Mouse (Mus musculus): Measurements from ENCODE around the gene Gmds. TPM values are rescaled to one million over a fixed set of nuclear protein-coding genes. Genes with fewer than 3 reads are reported as not detected.

Gmds gene
- polyA plus RNA-seq, 1 experiment from 2014 or later, result 35.6 TPM

GRCm38 (mm10) chr13:31802447-31802846 is 536.1 kb downstream of the Gmds start:
- H3K9ac ChIP-seq (replicated peaks; ENCODE audit: low read length), result no peak overlapping the region
- no peaks in the 10 kb centered on the region for H3K36me3 ChIP-seq (replicated peaks; ENCODE audit: control insufficient read depth, insufficient read depth, low read depth, low read length)
- no peak overlapping the region for H3K4me3 ChIP-seq (ENCODE audit: low read depth, low read length)
- H3K9me3 ChIP-seq (replicated peaks; ENCODE audit: control insufficient read depth, low read length), result no peaks in the 10 kb centered on the region
- WGBS, result 5% methylated on average over 5 of the region's 5 CpGs
- H3K27ac ChIP-seq (replicated peaks; ENCODE audit: low read depth, low read length), result no peak overlapping the region
- no peak for ATAC-seq (replicated peaks; ENCODE audit: insufficient number of reproducible peaks, low FRiP score, low TSS enrichment, low read depth)
- no peak overlapping the region; the same call in 1 of the 2 replicates for H3K4me2 ChIP-seq (ENCODE audit: low read depth, low read length)
- peaks cover 33% of the 10 kb centered on the region for H3K27me3 ChIP-seq (ENCODE audit: control insufficient read depth, insufficient read depth, low read length)
- H3K4me1 ChIP-seq (ENCODE audit: control insufficient read depth, insufficient read depth, low read length), result peaks cover 14% of the 10 kb centered on the region
- no peak for DNase-seq (ENCODE audit: low spot score)

- peaks cover 33% of the 10 kb centered on the region for H3K27me3 ChIP-seq (ENCODE audit: control insufficient read depth, insufficient read depth, low read length)
- no peaks in the 10 kb centered on the region for H3K9me3 ChIP-seq (replicated peaks; ENCODE audit: control insufficient read depth, low read length)
- no peak overlapping the region for H3K27ac ChIP-seq (replicated peaks; ENCODE audit: low read depth, low read length)
- DNase-seq (ENCODE audit: low spot score) (no peak), ATAC-seq (replicated peaks; ENCODE audit: insufficient number of reproducible peaks, low FRiP score, low TSS enrichment, low read depth) (no peak)
- H3K9ac ChIP-seq (replicated peaks; ENCODE audit: low read length), result peak overlapping the region; percentile 46
- peaks cover 14% of the 10 kb centered on the region for H3K4me1 ChIP-seq (ENCODE audit: control insufficient read depth, insufficient read depth, low read length)
- WGBS, result 4% methylated on average over 25 of the region's 25 CpGs
- peak overlapping the region; percentile 67 for H3K4me2 ChIP-seq (ENCODE audit: low read depth, low read length)
- no peaks in the 10 kb centered on the region for H3K36me3 ChIP-seq (replicated peaks; ENCODE audit: control insufficient read depth, insufficient read depth, low read depth, low read length)
- H3K4me3 ChIP-seq (ENCODE audit: low read depth, low read length), result peak overlapping the region; percentile 26
Measured at GRCm38 (mm10) chr13:31801703-31802305, 536.7 kb downstream of the Gmds start.

GRCm38 (mm10) chr13:31800581-31801576 is 537.7 kb downstream of the Gmds start:
- Histone ChIP-seq H3K4me2 (ENCODE audit: low read depth, low read length) (peak overlapping the region; percentile 67), H3K27me3 (ENCODE audit: control insufficient read depth, insufficient read depth, low read length) (peaks cover 27% of the 10 kb centered on the region), H3K4me1 (ENCODE audit: control insufficient read depth, insufficient read depth, low read length) (peaks cover 14% of the 10 kb centered on the region), H3K36me3 (replicated peaks; ENCODE audit: control insufficient read depth, insufficient read depth, low read depth, low read length) (no peaks in the 10 kb centered on the region), H3K9ac (replicated peaks; ENCODE audit: low read length) (peak overlapping the region; percentile 46), H3K9me3 (replicated peaks; ENCODE audit: control insufficient read depth, low read length) (no peaks in the 10 kb centered on the region), H3K4me3 (ENCODE audit: low read depth, low read length) (peak overlapping the region; percentile 26), H3K27ac (replicated peaks; ENCODE audit: low read depth, low read length) (no peak overlapping the region)
- ATAC-seq (replicated peaks; ENCODE audit: insufficient number of reproducible peaks, low FRiP score, low TSS enrichment, low read depth) (peak; percentile 82), DNase-seq (ENCODE audit: low spot score) (peak; percentile 90)
- 2% methylated on average over 43 of the region's 43 CpGs for WGBS

- Histone ChIP-seq H3K9ac (replicated peaks; ENCODE audit: low read length) (no peak overlapping the region), H3K9me3 (replicated peaks; ENCODE audit: control insufficient read depth, low read length) (no peaks in the 10 kb centered on the region), H3K4me1 (ENCODE audit: control insufficient read depth, insufficient read depth, low read length) (peaks cover 8% of the 10 kb centered on the region), H3K4me3 (ENCODE audit: low read depth, low read length) (no peak overlapping the region), H3K36me3 (replicated peaks; ENCODE audit: control insufficient read depth, insufficient read depth, low read depth, low read length) (no peaks in the 10 kb centered on the region), H3K27ac (replicated peaks; ENCODE audit: low read depth, low read length) (no peak overlapping the region), H3K4me2 (ENCODE audit: low read depth, low read length) (no peak overlapping the region), H3K27me3 (ENCODE audit: control insufficient read depth, insufficient read depth, low read length) (peaks cover 21% of the 10 kb centered on the region)
- ATAC-seq (replicated peaks; ENCODE audit: insufficient number of reproducible peaks, low FRiP score, low TSS enrichment, low read depth) (0 out of 2 replicates have a peak, but pooled peaks have one; percentile 7), DNase-seq (ENCODE audit: low spot score) (no peak)
- 26% methylated on average over 9 of the region's 9 CpGs for WGBS
Measured at GRCm38 (mm10) chr13:31798075-31798474, 540.5 kb downstream of the Gmds start.

GRCm38 (mm10) chr13:31797346-31797745 is 541.2 kb downstream of the Gmds start:
- Histone ChIP-seq H3K4me2 (ENCODE audit: low read depth, low read length) (no peak overlapping the region), H3K9me3 (replicated peaks; ENCODE audit: control insufficient read depth, low read length) (no peaks in the 10 kb centered on the region), H3K27me3 (ENCODE audit: control insufficient read depth, insufficient read depth, low read length) (peaks cover 19% of the 10 kb centered on the region), H3K27ac (replicated peaks; ENCODE audit: low read depth, low read length) (no peak overlapping the region), H3K4me3 (ENCODE audit: low read depth, low read length) (no peak overlapping the region), H3K36me3 (replicated peaks; ENCODE audit: control insufficient read depth, insufficient read depth, low read depth, low read length) (no peaks in the 10 kb centered on the region), H3K4me1 (ENCODE audit: control insufficient read depth, insufficient read depth, low read length) (peaks cover 8% of the 10 kb centered on the region), H3K9ac (replicated peaks; ENCODE audit: low read length) (no peak overlapping the region)
- DNase-seq (ENCODE audit: low spot score) (no peak), ATAC-seq (replicated peaks; ENCODE audit: insufficient number of reproducible peaks, low FRiP score, low TSS enrichment, low read depth) (no peak)
- WGBS, result 60% methylated on average over 10 of the region's 10 CpGs

GRCm38 (mm10) chr13:31793163-31793562 is 545.4 kb downstream of the Gmds start:
- no peak overlapping the region for H3K9ac ChIP-seq (replicated peaks; ENCODE audit: low read length)
- H3K4me2 ChIP-seq (ENCODE audit: low read depth, low read length), result peak overlapping the region; percentile 19; the same call in 1 of the 2 replicates
- no peaks in the 10 kb centered on the region for H3K36me3 ChIP-seq (replicated peaks; ENCODE audit: control insufficient read depth, insufficient read depth, low read depth, low read length)
- no peak overlapping the region for H3K4me3 ChIP-seq (ENCODE audit: low read depth, low read length)
- ATAC-seq (replicated peaks; ENCODE audit: insufficient number of reproducible peaks, low FRiP score, low TSS enrichment, low read depth), result peak; percentile 54; the same call in 1 of the 2 replicates
- H3K9me3 ChIP-seq (replicated peaks; ENCODE audit: control insufficient read depth, low read length), result no peaks in the 10 kb centered on the region
- WGBS, result 24% methylated on average over 5 of the region's 5 CpGs
- no peak for DNase-seq (ENCODE audit: low spot score)
- no peaks in the 10 kb centered on the region for H3K27me3 ChIP-seq (ENCODE audit: control insufficient read depth, insufficient read depth, low read length)
- H3K27ac ChIP-seq (replicated peaks; ENCODE audit: low read depth, low read length), result no peak overlapping the region
- H3K4me1 ChIP-seq (ENCODE audit: control insufficient read depth, insufficient read depth, low read length), result no peaks in the 10 kb centered on the region

GRCm38 (mm10) chr13:31792480-31793132 is 545.9 kb downstream of the Gmds start:
- DNase-seq (ENCODE audit: low spot score), result peak; percentile 86
- no peaks in the 10 kb centered on the region for H3K36me3 ChIP-seq (replicated peaks; ENCODE audit: control insufficient read depth, insufficient read depth, low read depth, low read length)
- 15% methylated on average over 17 of the region's 17 CpGs for WGBS

More at GRCm38 (mm10) chr13:31792480-31793132, 545.9 kb downstream of the Gmds start:
- H3K4me3 ChIP-seq (ENCODE audit: low read depth, low read length), result no peak overlapping the region
- H3K27ac ChIP-seq (replicated peaks; ENCODE audit: low read depth, low read length), result no peak overlapping the region
- H3K27me3 ChIP-seq (ENCODE audit: control insufficient read depth, insufficient read depth, low read length), result no peaks in the 10 kb centered on the region
- no peaks in the 10 kb centered on the region for H3K9me3 ChIP-seq (replicated peaks; ENCODE audit: control insufficient read depth, low read length)
- peak overlapping the region; percentile 19; the same call in 1 of the 2 replicates for H3K4me2 ChIP-seq (ENCODE audit: low read depth, low read length)
- no peaks in the 10 kb centered on the region for H3K4me1 ChIP-seq (ENCODE audit: control insufficient read depth, insufficient read depth, low read length)
- peak; percentile 59; the same call in 1 of the 2 replicates for ATAC-seq (replicated peaks; ENCODE audit: insufficient number of reproducible peaks, low FRiP score, low TSS enrichment, low read depth)
- H3K9ac ChIP-seq (replicated peaks; ENCODE audit: low read length), result no peak overlapping the region

Measured in embryonic facial prominence, embryonic 11.5 days (tissue).